Mouse (Mus musculus) limb, embryonic 14.5 days (tissue): Measurements from ENCODE around the gene Gramd1a. TPM values are rescaled to one million over a fixed set of nuclear protein-coding genes. Genes with fewer than 3 reads are reported as not detected.

ENCODE experiments used
- ATAC-seq: fragments of 200-750 bp; cut with Nextera tagmentation; 2 replicates; pipeline ENCODE4 v1.8.0; 2017; ENCODE audit warnings: low read depth, moderate number of reproducible peaks, moderate TSS enrichment; ENCODE audit not compliant: low FRiP score
- DNase-seq: peaks from one replicate; pipeline ENCODE4 v3.0.0-alpha.2; 2015; ENCODE audit warnings: low spot score
- H3K27ac ChIP-seq: fragments of 300-500 bp; sonication (generic); replicated peaks from 2 replicates; pipeline ENCODE4 v1.5.1; 2014; ENCODE audit warnings: low read depth, mild to moderate bottlenecking, low read length, moderate library complexity, mixed read lengths
- H3K27me3 ChIP-seq: fragments of 300-500 bp; sonication (generic); 2 replicates; pipeline ENCODE4 v1.6.1; 2014; ENCODE audit warnings: low read length, mixed read lengths; ENCODE audit not compliant: control insufficient read depth, insufficient read depth
- H3K36me3 ChIP-seq: fragments of 300-500 bp; sonication (generic); 2 replicates; pipeline ENCODE4 v1.6.1; 2014; ENCODE audit warnings: mild to moderate bottlenecking, low read length, moderate library complexity, mixed read lengths; ENCODE audit not compliant: control insufficient read depth, insufficient read depth
- H3K4me1 ChIP-seq: fragments of 300-500 bp; sonication (generic); 2 replicates; pipeline ENCODE4 v1.6.1; 2014; ENCODE audit warnings: antibody characterized with exemption, low read length, mixed read lengths; ENCODE audit not compliant: control insufficient read depth, insufficient read depth
- H3K4me2 ChIP-seq: fragments of 300-500 bp; sonication (generic); replicated peaks from 2 replicates; pipeline ENCODE4 v1.6.1; 2014; ENCODE audit warnings: low read depth, mild to moderate bottlenecking, low read length, moderate library complexity; ENCODE audit not compliant: severe bottlenecking
- H3K4me3 ChIP-seq: fragments of 300-500 bp; sonication (generic); replicated peaks from 2 replicates; pipeline ENCODE4 v1.5.1; 2014; ENCODE audit warnings: low read length
- H3K9ac ChIP-seq: fragments of 300-500 bp; sonication (generic); 2 replicates; pipeline ENCODE4 v1.6.1; 2014; ENCODE audit warnings: mild to moderate bottlenecking, low read depth, low read length, moderate library complexity; ENCODE audit not compliant: severe bottlenecking
- H3K9me3 ChIP-seq: fragments of 300-500 bp; sonication (generic); 2 replicates; pipeline ENCODE4 v1.6.1; 2016; ENCODE audit warnings: low read length; ENCODE audit not compliant: control insufficient read depth
- POLR2A ChIP-seq: fragments of 200-500 bp; IDR thresholded peaks from 2 replicates; pipeline ENCODE4 v1.8.0; 2012; ENCODE audit warnings: inconsistent platforms, mild to moderate bottlenecking, moderate library complexity, borderline replicate concordance; ENCODE audit not compliant: insufficient read depth, insufficient read length; ENCODE audit errors: extremely low read depth
- WGBS: fragments of 180-500 bp; shearing (Covaris S2); extraction: QIAGEN DNeasy Blood & Tissue Kit; methylation state at CpG from one replicate; pipeline ENCODE4 v1.1.7; 2014; 5-methylcytosine and 5-hydroxymethylcytosine counted together
- polyA plus RNA-seq, 2 experiments: library from polyadenylated mRNA; depleted of rRNA in 1 of 2; stranded (reverse) in 1 of 2; unstranded in 1 of 2; fragments of >200 nt; fragmentation: Nextera tagmentation in 1 of 2; extraction: Ambion mirVana in 1 of 2; gene quantifications; 2 replicates each; pipeline versions ENCODE4 v1.2.1 to v1.2.3; 2012 to 2014

The Gramd1a gene
- polyA plus RNA-seq, 2 experiments = 59.8 to 157 TPM

GRCm38 (mm10) chr7:31156034-31156928, 585 bp upstream of the Gramd1a start:
- no peak for TF ChIP-seq POLR2A
- Histone ChIP-seq H3K4me2 (0 out of 2 replicates have a peak overlapping the region, but pooled peaks have one; percentile 13), H3K4me3 (no peak overlapping the region), H3K27ac (0 out of 2 replicates have a peak overlapping the region, but pooled peaks have one; percentile 33), H3K4me1 (peaks cover 12% of the 10 kb centered on the region), H3K36me3 (no peaks in the 10 kb centered on the region), H3K9ac (no peak overlapping the region), H3K9me3 (no peaks in the 10 kb centered on the region), H3K27me3 (no peaks in the 10 kb centered on the region)
- no peak for ATAC-seq
- WGBS = 24% methylated on average over 19 of the region's 19 CpGs
- DNase-seq = no peak

- no peak overlapping the region for H3K4me3 ChIP-seq
- DNase-seq (no peak), ATAC-seq (no peak)
- no peak for TF ChIP-seq POLR2A
- no peak overlapping the region for H3K9ac ChIP-seq
- H3K27me3 ChIP-seq = no peaks in the 10 kb centered on the region
- no peak overlapping the region for H3K27ac ChIP-seq
- peaks cover 23% of the 10 kb centered on the region for H3K4me1 ChIP-seq
- H3K9me3 ChIP-seq = no peaks in the 10 kb centered on the region
- no peaks in the 10 kb centered on the region for H3K36me3 ChIP-seq
- WGBS = 90% methylated on average over 6 of the region's 6 CpGs
- no peak overlapping the region for H3K4me2 ChIP-seq
Measured at GRCm38 (mm10) chr7:31153536-31154320, 2.0 kb downstream of the Gramd1a start.

GRCm38 (mm10) chr7:31151301-31152241, 4.1 kb downstream of the Gramd1a start:
- Histone ChIP-seq H3K9ac (peak overlapping the region; percentile 93), H3K4me3 (peak overlapping the region; percentile 69), H3K27me3 (no peaks in the 10 kb centered on the region), H3K36me3 (no peaks in the 10 kb centered on the region), H3K4me2 (peak overlapping the region; percentile 81), H3K27ac (peak overlapping the region; percentile 93), H3K4me1 (peaks cover 31% of the 10 kb centered on the region), H3K9me3 (no peaks in the 10 kb centered on the region)
- DNase-seq = peak; percentile 59
- 20% methylated on average over 17 of the region's 23 CpGs for whole genome bisulfite sequencing
- TF ChIP-seq POLR2A = peak; percentile 63; the same call in 1 of the 2 replicates
- peak; percentile 67 for ATAC-seq

GRCm38 (mm10) chr7:31150566-31151300, 5.0 kb downstream of the Gramd1a start:
- peaks cover 28% of the 10 kb centered on the region for H3K4me1 ChIP-seq

More at GRCm38 (mm10) chr7:31150566-31151300, 5.0 kb downstream of the Gramd1a start:
- WGBS = under 1% methylated on average over 54 of the region's 63 CpGs
- H3K9me3 ChIP-seq = no peaks in the 10 kb centered on the region
- H3K9ac ChIP-seq = peak overlapping the region; percentile 93
- peak overlapping the region; percentile 93 for H3K27ac ChIP-seq
- H3K36me3 ChIP-seq = no peaks in the 10 kb centered on the region
- TF ChIP-seq POLR2A = peak; percentile 53; the same call in 1 of the 2 replicates
- no peaks in the 10 kb centered on the region for H3K27me3 ChIP-seq
- H3K4me3 ChIP-seq = peak overlapping the region; percentile 69
- ATAC-seq (peak; percentile 90), DNase-seq (peak; percentile 85)
- H3K4me2 ChIP-seq = peak overlapping the region; percentile 81
